Mouse (Mus musculus) brain, embryonic 14.5 days (tissue): ENCODE measurements at regions not wholly inside any gene's neighbourhood (a gene's known extent, or its start where the extent isn't known, plus 50 kb on each side); places are given as distances from the start of the nearest gene placed in this dataset.

ENCODE experiments used
- CTCF ChIP-seq: fragments of 200-500 bp; IDR thresholded peaks from 2 replicates; pipeline ENCODE4 v1.5.1; 2012; ENCODE audit warnings: inconsistent platforms, mild to moderate bottlenecking, moderate library complexity, borderline replicate concordance; ENCODE audit not compliant: insufficient read depth, insufficient read length; ENCODE audit errors: extremely low read depth
- POLR2A ChIP-seq: fragments of 200-500 bp; IDR thresholded peaks from 2 replicates; pipeline ENCODE4 v1.6.1; 2012; ENCODE audit warnings: mild to moderate bottlenecking, inconsistent platforms, borderline replicate concordance; ENCODE audit not compliant: poor library complexity, insufficient read depth, insufficient read length, severe bottlenecking; ENCODE audit errors: extremely low read depth

DNA sequence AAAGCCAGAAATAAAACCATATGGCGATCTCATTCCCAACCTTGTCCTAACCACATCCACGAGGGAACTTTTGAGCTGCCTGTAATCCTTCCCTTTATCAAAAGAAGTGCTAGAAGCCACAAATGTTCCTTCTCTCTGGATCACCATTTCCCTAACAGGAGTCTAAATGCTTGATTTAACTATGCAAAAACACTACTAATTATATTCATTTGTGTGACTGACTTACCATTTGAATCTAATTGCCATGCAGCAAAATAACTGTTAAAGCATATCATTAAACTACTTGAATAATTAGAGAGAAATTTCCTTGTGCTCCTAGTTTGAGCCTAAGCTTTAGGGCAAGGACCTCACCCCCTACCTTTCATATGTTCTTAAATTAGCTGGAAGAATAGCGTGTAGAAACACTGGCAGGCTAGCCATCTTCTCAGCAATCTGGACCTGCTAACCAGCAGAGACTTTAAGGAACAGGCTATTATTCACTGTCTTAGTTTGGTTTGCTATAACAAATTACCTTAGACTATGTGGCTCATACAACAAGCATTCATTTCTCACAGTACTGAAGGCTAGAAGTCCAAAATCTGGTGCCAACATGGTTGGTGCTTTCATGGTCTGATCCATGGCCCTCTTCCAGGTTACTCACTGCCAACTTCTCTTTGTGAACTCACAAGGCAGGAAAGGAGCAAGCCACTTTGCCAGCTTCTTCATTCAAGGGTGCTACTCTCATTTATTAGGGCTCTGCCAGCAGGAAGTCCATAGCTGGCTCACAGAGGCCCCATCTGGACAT is 183.7 kb downstream of the Rpl36a-ps1 start:
- TF ChIP-seq POLR2A (no peak), CTCF (no peak)
